Mouse (Mus musculus): ENCODE measurements around the gene Pdzrn4. TPM values are rescaled to one million over a fixed set of nuclear protein-coding genes. Genes with fewer than 3 reads are reported as not detected.

Gene Pdzrn4
- polyA plus RNA-seq, 1 experiment = not detected

GRCm38 (mm10) chr15:92416658-92417057 is 20.0 kb downstream of the Pdzrn4 start:
- no peak overlapping the region for H3K27ac ChIP-seq (ENCODE audit: insufficient read depth, low read length)
- no peak overlapping the region for H3K4me3 ChIP-seq (ENCODE audit: low read depth, low read length)
- no peaks in the 10 kb centered on the region for H3K36me3 ChIP-seq (ENCODE audit: control insufficient read depth, insufficient read depth, low read length, poor library complexity, severe bottlenecking)
- no peaks in the 10 kb centered on the region for H3K9me3 ChIP-seq (replicated peaks; ENCODE audit: control insufficient read depth, insufficient read depth, low read length, poor library complexity, severe bottlenecking)
- H3K9ac ChIP-seq (ENCODE audit: low read depth, poor library complexity, severe bottlenecking) = no peak overlapping the region
- H3K4me1 ChIP-seq (ENCODE audit: control insufficient read depth, insufficient read depth, low read length) = no peaks in the 10 kb centered on the region
- TF ChIP-seq EP300 (IDR thresholded peaks at IDR 0.05; ENCODE audit: insufficient read depth, low read depth, low read length) (no peak), CTCF (IDR thresholded peaks at IDR 0.05; ENCODE audit: low read depth, low read length) (no peak), POLR2A (IDR thresholded peaks at IDR 0.05; ENCODE audit: insufficient read depth, low read length) (no peak)
- H3K27me3 ChIP-seq (ENCODE audit: control insufficient read depth, insufficient read depth, low read length, poor library complexity, severe bottlenecking) = no peaks in the 10 kb centered on the region

GRCm38 (mm10) chr15:92417120-92417519 is 20.4 kb downstream of the Pdzrn4 start:
- H3K4me1 ChIP-seq (ENCODE audit: control insufficient read depth, insufficient read depth, low read length) = no peaks in the 10 kb centered on the region
- no peak for TF ChIP-seq POLR2A (IDR thresholded peaks at IDR 0.05; ENCODE audit: insufficient read depth, low read length)
- no peak for TF ChIP-seq CTCF (IDR thresholded peaks at IDR 0.05; ENCODE audit: low read depth, low read length)
- TF ChIP-seq EP300 (IDR thresholded peaks at IDR 0.05; ENCODE audit: insufficient read depth, low read depth, low read length) = no peak
- H3K9me3 ChIP-seq (replicated peaks; ENCODE audit: control insufficient read depth, insufficient read depth, low read length, poor library complexity, severe bottlenecking) = no peaks in the 10 kb centered on the region
- H3K9ac ChIP-seq (ENCODE audit: low read depth, poor library complexity, severe bottlenecking) = no peak overlapping the region
- no peaks in the 10 kb centered on the region for H3K27me3 ChIP-seq (ENCODE audit: control insufficient read depth, insufficient read depth, low read length, poor library complexity, severe bottlenecking)
- H3K36me3 ChIP-seq (ENCODE audit: control insufficient read depth, insufficient read depth, low read length, poor library complexity, severe bottlenecking) = no peaks in the 10 kb centered on the region
- H3K27ac ChIP-seq (ENCODE audit: insufficient read depth, low read length) = no peak overlapping the region
- H3K4me3 ChIP-seq (ENCODE audit: low read depth, low read length) = no peak overlapping the region

GRCm38 (mm10) chr15:92434605-92435004 is 37.9 kb downstream of the Pdzrn4 start:
- Histone ChIP-seq H3K9me3 (replicated peaks; ENCODE audit: control insufficient read depth, insufficient read depth, low read length, poor library complexity, severe bottlenecking) (no peaks in the 10 kb centered on the region), H3K9ac (ENCODE audit: low read depth, poor library complexity, severe bottlenecking) (no peak overlapping the region), H3K27ac (ENCODE audit: insufficient read depth, low read length) (no peak overlapping the region), H3K4me3 (ENCODE audit: low read depth, low read length) (no peak overlapping the region), H3K27me3 (ENCODE audit: control insufficient read depth, insufficient read depth, low read length, poor library complexity, severe bottlenecking) (no peaks in the 10 kb centered on the region), H3K36me3 (ENCODE audit: control insufficient read depth, insufficient read depth, low read length, poor library complexity, severe bottlenecking) (no peaks in the 10 kb centered on the region), H3K4me1 (ENCODE audit: control insufficient read depth, insufficient read depth, low read length) (no peaks in the 10 kb centered on the region)
- TF ChIP-seq CTCF (IDR thresholded peaks at IDR 0.05; ENCODE audit: low read depth, low read length) (no peak), EP300 (IDR thresholded peaks at IDR 0.05; ENCODE audit: insufficient read depth, low read depth, low read length) (no peak), POLR2A (IDR thresholded peaks at IDR 0.05; ENCODE audit: insufficient read depth, low read length) (no peak)

GRCm38 (mm10) chr15:92435306-92435705 is 38.6 kb downstream of the Pdzrn4 start:
- Histone ChIP-seq H3K27me3 (ENCODE audit: control insufficient read depth, insufficient read depth, low read length, poor library complexity, severe bottlenecking) (no peaks in the 10 kb centered on the region), H3K4me3 (ENCODE audit: low read depth, low read length) (no peak overlapping the region), H3K4me1 (ENCODE audit: control insufficient read depth, insufficient read depth, low read length) (no peaks in the 10 kb centered on the region), H3K36me3 (ENCODE audit: control insufficient read depth, insufficient read depth, low read length, poor library complexity, severe bottlenecking) (no peaks in the 10 kb centered on the region), H3K9me3 (replicated peaks; ENCODE audit: control insufficient read depth, insufficient read depth, low read length, poor library complexity, severe bottlenecking) (no peaks in the 10 kb centered on the region), H3K9ac (ENCODE audit: low read depth, poor library complexity, severe bottlenecking) (no peak overlapping the region), H3K27ac (ENCODE audit: insufficient read depth, low read length) (no peak overlapping the region)
- TF ChIP-seq CTCF (IDR thresholded peaks at IDR 0.05; ENCODE audit: low read depth, low read length) (no peak), EP300 (IDR thresholded peaks at IDR 0.05; ENCODE audit: insufficient read depth, low read depth, low read length) (no peak), POLR2A (IDR thresholded peaks at IDR 0.05; ENCODE audit: insufficient read depth, low read length) (no peak)

GRCm38 (mm10) chr15:92441630-92442180 is 45.0 kb downstream of the Pdzrn4 start:
- Histone ChIP-seq H3K4me3 (ENCODE audit: low read depth, low read length) (no peak overlapping the region), H3K36me3 (ENCODE audit: control insufficient read depth, insufficient read depth, low read length, poor library complexity, severe bottlenecking) (no peaks in the 10 kb centered on the region)
- TF ChIP-seq EP300 (IDR thresholded peaks at IDR 0.05; ENCODE audit: insufficient read depth, low read depth, low read length) (no peak), CTCF (IDR thresholded peaks at IDR 0.05; ENCODE audit: low read depth, low read length) (no peak), POLR2A (IDR thresholded peaks at IDR 0.05; ENCODE audit: insufficient read depth, low read length) (no peak)

GRCm38 (mm10) chr15:92447708-92448147 is 51.0 kb downstream of the Pdzrn4 start:
- H3K27ac ChIP-seq (ENCODE audit: insufficient read depth, low read length) = no peak overlapping the region
- no peak overlapping the region for H3K9ac ChIP-seq (ENCODE audit: low read depth, poor library complexity, severe bottlenecking)
- no peak overlapping the region for H3K4me3 ChIP-seq (ENCODE audit: low read depth, low read length)
- no peak for TF ChIP-seq POLR2A (IDR thresholded peaks at IDR 0.05; ENCODE audit: insufficient read depth, low read length)
- TF ChIP-seq CTCF (IDR thresholded peaks at IDR 0.05; ENCODE audit: low read depth, low read length) = peak; percentile 31
- no peaks in the 10 kb centered on the region for H3K9me3 ChIP-seq (replicated peaks; ENCODE audit: control insufficient read depth, insufficient read depth, low read length, poor library complexity, severe bottlenecking)
- H3K4me1 ChIP-seq (ENCODE audit: control insufficient read depth, insufficient read depth, low read length) = no peaks in the 10 kb centered on the region
- H3K27me3 ChIP-seq (ENCODE audit: control insufficient read depth, insufficient read depth, low read length, poor library complexity, severe bottlenecking) = no peaks in the 10 kb centered on the region; the same call in 1 of the 2 replicates
- no peaks in the 10 kb centered on the region for H3K36me3 ChIP-seq (ENCODE audit: control insufficient read depth, insufficient read depth, low read length, poor library complexity, severe bottlenecking)

More at GRCm38 (mm10) chr15:92441630-92442180, 45.0 kb downstream of the Pdzrn4 start:
- no peak overlapping the region for H3K9ac ChIP-seq (ENCODE audit: low read depth, poor library complexity, severe bottlenecking)
- H3K9me3 ChIP-seq (replicated peaks; ENCODE audit: control insufficient read depth, insufficient read depth, low read length, poor library complexity, severe bottlenecking) = no peaks in the 10 kb centered on the region
- H3K27ac ChIP-seq (ENCODE audit: insufficient read depth, low read length) = no peak overlapping the region
- H3K27me3 ChIP-seq (ENCODE audit: control insufficient read depth, insufficient read depth, low read length, poor library complexity, severe bottlenecking) = no peaks in the 10 kb centered on the region; the same call in 1 of the 2 replicates
- no peaks in the 10 kb centered on the region for H3K4me1 ChIP-seq (ENCODE audit: control insufficient read depth, insufficient read depth, low read length)
